Mouse (Mus musculus) megakaryocyte, embryonic 14.5 days (primary cell): ENCODE measurements around the gene Smug1.

Experiments
- FLI1 ChIP-seq: IDR thresholded peaks from 2 replicates; pipeline ENCODE4 v1.6.1; 2012; ENCODE audit warnings: low read length, inconsistent platforms, mixed read lengths
- GATA1 ChIP-seq: IDR thresholded peaks from 3 replicates; pipeline ENCODE4 v1.6.1; 2012; ENCODE audit warnings: mixed read lengths, low read length, inconsistent platforms, borderline replicate concordance

GRCm38 (mm10) chr15:103134277-103135086 is 32.4 kb downstream of the Smug1 start:
- TF ChIP-seq GATA1 (no peak), FLI1 (no peak)
